Mouse (Mus musculus) brain, embryonic 14.5 days (tissue): Measurements from ENCODE around the gene Ubash3b.

Experiments used
- CTCF ChIP-seq: fragments of 200-500 bp; IDR thresholded peaks from 2 replicates; pipeline ENCODE4 v1.5.1; 2012; ENCODE audit warnings: inconsistent platforms, mild to moderate bottlenecking, moderate library complexity, borderline replicate concordance; ENCODE audit not compliant: insufficient read depth, insufficient read length; ENCODE audit errors: extremely low read depth
- POLR2A ChIP-seq: fragments of 200-500 bp; IDR thresholded peaks from 2 replicates; pipeline ENCODE4 v1.6.1; 2012; ENCODE audit warnings: mild to moderate bottlenecking, inconsistent platforms, borderline replicate concordance; ENCODE audit not compliant: poor library complexity, insufficient read depth, insufficient read length, severe bottlenecking; ENCODE audit errors: extremely low read depth

GRCm38 (mm10) chr9:41080877-41081276 lies 80.6 kb downstream of the Ubash3b start:
- TF ChIP-seq CTCF: no peak
- TF ChIP-seq POLR2A: no peak
